Mouse (Mus musculus): Measurements from ENCODE around the gene Nr5a2. TPM values are rescaled to one million over a fixed set of nuclear protein-coding genes. Genes with fewer than 3 reads are reported as not detected.
A peak's percentile ranks its signal among the peaks of the same experiment; 100 is the strongest.

Gene Nr5a2
- total RNA-seq, 1 experiment from 2014 or later: not detected

- ATAC-seq (replicated peaks; ENCODE audit: low read depth, poor library complexity, severe bottlenecking): no peak
These were observed 9.0 kb downstream of the Nr5a2 start for GRCm38 (mm10) chr1:136951155-136951650.

GRCm38 (mm10) chr1:136949323-136949741 is 10.9 kb downstream of the Nr5a2 start:
- ATAC-seq (replicated peaks; ENCODE audit: low read depth, poor library complexity, severe bottlenecking): no peak

GRCm38 (mm10) chr1:136948511-136949275 is 11.6 kb downstream of the Nr5a2 start:
- peak; percentile 59 for ATAC-seq (replicated peaks; ENCODE audit: low read depth, poor library complexity, severe bottlenecking)

DNA sequence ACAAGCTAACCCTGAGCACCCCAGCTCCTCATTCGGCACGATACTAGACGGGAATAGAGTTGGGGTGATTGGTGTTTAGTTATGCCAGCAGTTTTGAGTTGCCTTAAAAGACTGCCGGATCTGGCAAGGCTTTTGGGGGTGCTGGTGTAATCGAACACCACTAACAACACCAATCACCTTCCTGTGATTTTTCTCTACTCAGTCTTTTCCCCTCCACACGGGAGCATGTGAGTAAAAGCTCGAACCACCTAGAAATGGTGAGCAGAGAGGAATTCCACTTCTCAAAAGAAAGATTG is 12.2 kb downstream of the Nr5a2 start:
- no peak for ATAC-seq (replicated peaks; ENCODE audit: low read depth, poor library complexity, severe bottlenecking)

- ATAC-seq (replicated peaks; ENCODE audit: low read depth, poor library complexity, severe bottlenecking): no peak
These were observed 12.7 kb downstream of the Nr5a2 start for GRCm38 (mm10) chr1:136947394-136948126.

DNA sequence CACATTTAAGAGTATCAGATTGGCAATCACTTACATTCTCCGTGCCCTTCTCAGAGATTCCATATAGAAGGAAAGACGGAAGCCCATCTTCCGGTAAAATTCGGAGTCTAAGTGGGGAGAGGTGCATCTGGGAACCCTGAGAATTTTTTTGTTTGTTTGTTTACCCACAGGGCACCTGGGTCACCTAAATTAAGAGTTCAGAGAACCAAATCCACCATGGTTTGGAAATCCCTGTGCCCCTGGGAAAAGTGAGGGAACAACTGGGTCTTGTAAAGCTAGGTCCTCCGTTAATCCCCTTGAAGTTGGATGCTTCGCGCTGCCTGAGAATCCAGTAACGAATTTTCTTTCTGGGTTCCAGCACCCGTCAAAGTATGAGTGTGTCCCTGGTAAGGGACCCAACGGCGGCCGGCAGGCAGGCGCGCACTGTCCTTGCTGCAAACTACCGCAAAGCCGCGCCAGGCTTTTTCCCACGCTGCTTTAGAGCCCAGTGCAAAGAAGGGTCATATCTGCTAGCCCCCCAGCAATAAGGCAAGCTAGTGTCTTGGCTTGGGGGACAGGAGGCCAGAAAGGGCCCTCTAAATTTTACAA is 13.3 kb downstream of the Nr5a2 start:
- ATAC-seq (replicated peaks; ENCODE audit: low read depth, poor library complexity, severe bottlenecking): no peak

- ATAC-seq (replicated peaks; ENCODE audit: low read depth, poor library complexity, severe bottlenecking): no peak
These were observed 13.8 kb downstream of the Nr5a2 start for GRCm38 (mm10) chr1:136946404-136946803.

GRCm38 (mm10) chr1:136945876-136946275 is 14.4 kb downstream of the Nr5a2 start:
- no peak for ATAC-seq (replicated peaks; ENCODE audit: low read depth, poor library complexity, severe bottlenecking)

DNA sequence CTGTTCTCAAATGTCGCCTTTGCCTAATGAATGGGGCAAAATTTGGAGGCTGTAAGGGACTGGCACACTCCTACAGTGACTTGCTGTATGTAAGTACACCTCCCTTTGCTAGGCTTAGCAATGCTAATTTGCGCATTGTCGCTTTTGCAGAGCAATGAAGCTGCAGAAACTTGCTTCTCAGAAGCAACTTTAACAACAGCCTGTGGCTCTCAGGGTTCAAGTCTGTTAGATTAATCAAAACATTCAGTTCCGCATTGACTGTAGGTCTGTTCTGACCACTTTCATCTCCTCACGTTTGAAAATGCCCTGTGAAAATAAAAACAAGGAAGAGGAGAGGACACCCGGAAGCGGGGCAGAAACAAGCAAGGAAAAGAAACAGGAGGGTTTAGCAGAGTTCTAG is 14.8 kb downstream of the Nr5a2 start:
- ATAC-seq (replicated peaks; ENCODE audit: low read depth, poor library complexity, severe bottlenecking): no peak

GRCm38 (mm10) chr1:136940603-136941002 is 19.6 kb downstream of the Nr5a2 start:
- ATAC-seq (replicated peaks; ENCODE audit: low read depth, poor library complexity, severe bottlenecking): no peak

GRCm38 (mm10) chr1:136939220-136939619 is 21.0 kb downstream of the Nr5a2 start:
- no peak for ATAC-seq (replicated peaks; ENCODE audit: low read depth, poor library complexity, severe bottlenecking)

DNA sequence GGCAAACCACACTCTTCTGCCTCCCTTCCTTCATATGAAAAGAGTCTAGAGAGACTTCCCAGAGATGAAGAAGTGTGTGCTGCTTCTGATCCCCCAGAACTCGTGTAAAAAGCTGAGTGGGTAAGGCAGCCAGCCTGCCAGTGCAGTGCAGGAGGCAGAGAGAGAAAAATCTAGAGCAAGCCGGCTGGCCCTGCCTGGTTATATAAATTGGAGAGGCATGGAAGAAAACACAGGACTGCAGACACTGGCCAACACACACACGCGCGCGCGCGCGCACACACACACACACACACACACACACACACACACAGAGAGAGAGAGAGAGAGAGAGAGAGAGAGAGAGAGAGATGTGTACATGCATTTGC is 24.3 kb downstream of the Nr5a2 start:
- no peak for ATAC-seq (replicated peaks; ENCODE audit: low read depth, poor library complexity, severe bottlenecking)

DNA sequence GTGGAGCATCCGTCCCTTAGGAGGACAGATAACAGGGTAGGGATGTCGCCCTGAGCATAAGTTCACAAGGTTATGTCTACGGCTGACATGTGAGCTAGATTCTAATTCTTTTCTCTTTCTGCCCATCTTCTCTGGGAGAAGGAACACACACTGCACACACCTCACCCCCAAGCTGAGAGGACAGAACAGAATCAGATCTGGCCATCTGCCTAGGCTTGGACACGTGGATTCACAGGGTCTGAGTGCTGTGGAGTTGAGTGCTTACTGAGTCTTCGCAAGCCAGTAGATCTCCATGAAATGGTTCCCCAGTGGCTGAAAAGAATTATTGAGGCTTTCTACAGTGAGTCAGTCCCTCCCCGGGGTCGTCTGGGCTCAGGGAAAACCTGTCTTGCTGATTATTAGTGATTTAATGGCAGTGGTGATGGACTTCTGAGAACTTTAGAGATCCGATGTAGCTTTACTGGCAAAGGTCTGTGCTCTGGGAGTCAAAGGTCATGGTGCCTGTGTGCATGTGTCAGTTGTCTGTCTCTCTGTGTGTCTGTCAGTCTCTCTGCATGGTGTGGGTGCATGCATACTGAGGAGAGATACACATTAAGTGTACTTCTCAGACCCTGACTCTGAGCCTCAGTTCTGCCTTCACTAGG is 24.8 kb downstream of the Nr5a2 start:
- no peak for ATAC-seq (replicated peaks; ENCODE audit: low read depth, poor library complexity, severe bottlenecking)

GRCm38 (mm10) chr1:136934051-136934450 is 26.2 kb downstream of the Nr5a2 start:
- ATAC-seq (replicated peaks; ENCODE audit: low read depth, poor library complexity, severe bottlenecking): no peak

- no peak for ATAC-seq (replicated peaks; ENCODE audit: low read depth, poor library complexity, severe bottlenecking)
These were observed 29.2 kb downstream of the Nr5a2 start for GRCm38 (mm10) chr1:136931026-136931425.

DNA sequence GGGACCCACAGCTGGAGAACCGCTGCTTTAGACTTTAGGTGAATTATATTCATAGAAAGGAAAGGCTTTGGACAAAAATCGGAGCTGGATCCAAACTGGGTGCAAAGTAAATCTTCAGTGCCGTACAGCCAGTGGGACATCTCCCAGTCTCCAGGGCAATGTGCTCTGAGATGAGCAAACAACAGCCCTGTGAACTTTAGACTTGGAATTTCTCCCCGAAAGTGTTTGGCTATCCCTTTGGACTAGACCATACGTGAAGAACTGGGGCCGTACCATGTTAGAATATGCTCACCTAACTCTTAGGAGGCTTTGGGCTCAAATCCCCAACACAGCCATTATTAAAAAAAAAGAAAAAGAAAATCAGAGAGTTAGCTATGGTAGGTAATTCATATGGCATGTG is 30.5 kb downstream of the Nr5a2 start:
- no peak for ATAC-seq (replicated peaks; ENCODE audit: low read depth, poor library complexity, severe bottlenecking)

DNA sequence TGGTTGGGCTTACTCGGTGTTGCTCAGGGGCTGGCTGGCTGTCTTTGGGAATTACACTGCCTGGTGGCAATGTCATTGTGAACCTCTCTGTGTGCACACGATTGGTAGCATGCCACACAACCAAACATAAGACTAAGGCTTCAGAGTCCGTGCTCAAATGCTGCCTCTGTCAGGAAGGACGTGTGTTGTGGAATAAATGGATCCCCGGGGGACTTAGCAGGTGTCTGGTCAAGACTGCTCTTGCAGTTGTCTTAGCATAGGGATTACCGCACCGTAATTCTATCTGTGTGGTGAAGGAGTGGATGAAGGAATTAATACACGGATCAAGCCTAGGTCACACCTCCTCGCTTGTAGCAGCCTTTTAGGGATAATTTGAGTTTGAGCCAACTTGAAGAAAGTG is 32.8 kb downstream of the Nr5a2 start:
- ATAC-seq (replicated peaks; ENCODE audit: low read depth, poor library complexity, severe bottlenecking): no peak

DNA sequence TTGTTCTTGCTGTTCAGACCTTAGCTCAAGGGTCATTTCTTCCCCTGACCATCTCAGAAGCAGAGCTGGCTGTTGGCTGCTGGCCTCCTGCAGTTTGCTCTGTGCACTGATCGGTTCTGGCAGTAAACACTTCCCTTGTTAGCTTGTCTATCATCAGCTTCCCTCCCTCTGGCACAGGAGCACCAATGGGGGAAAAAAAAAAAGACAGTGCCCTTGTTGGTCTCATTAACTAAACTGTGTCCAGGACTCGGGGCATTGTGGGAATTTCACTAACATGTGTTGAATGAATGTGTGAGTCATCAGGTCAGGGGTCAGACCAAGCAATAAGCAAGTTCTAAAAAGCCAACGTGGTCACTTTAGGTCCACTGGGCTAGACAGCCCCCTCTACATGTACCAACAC is 34.2 kb downstream of the Nr5a2 start:
- ATAC-seq (replicated peaks; ENCODE audit: low read depth, poor library complexity, severe bottlenecking): no peak

- ATAC-seq (replicated peaks; ENCODE audit: low read depth, poor library complexity, severe bottlenecking): no peak
These were observed 40.2 kb downstream of the Nr5a2 start for GRCm38 (mm10) chr1:136920089-136920488.

- no peak for ATAC-seq (replicated peaks; ENCODE audit: low read depth, poor library complexity, severe bottlenecking)
These were observed 41.5 kb downstream of the Nr5a2 start for GRCm38 (mm10) chr1:136918791-136919190.

DNA sequence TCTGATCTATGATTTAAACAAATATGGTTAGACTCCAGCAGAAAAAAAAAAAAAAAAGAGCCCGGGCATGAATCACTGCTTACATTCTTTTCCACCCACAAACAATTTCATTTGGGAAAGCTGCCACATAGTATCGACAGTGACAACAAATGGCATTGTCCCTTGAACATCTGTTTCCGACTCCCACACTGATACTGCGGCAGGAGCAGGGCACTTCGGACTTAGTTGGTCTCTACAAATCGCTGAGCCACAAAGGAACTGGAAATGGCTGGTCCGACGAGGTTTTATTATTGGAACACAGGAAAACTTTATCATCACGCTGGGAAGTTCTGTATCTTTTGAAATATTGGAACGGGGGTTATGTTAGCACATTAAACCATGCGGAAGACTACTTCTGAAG is 44.8 kb downstream of the Nr5a2 start:
- ATAC-seq (replicated peaks; ENCODE audit: low read depth, poor library complexity, severe bottlenecking): no peak
